Mouse (Mus musculus) gastrocnemius, postnatal 36 days (tissue): ENCODE data around the gene Sh2d1b2. TPM values are rescaled to one million over a fixed set of nuclear protein-coding genes. Genes with fewer than 3 reads are reported as not detected.

Experiments used
- DNase-seq, 2 experiments: peaks; one replicate each; pipeline ENCODE4 v3.0.0; 2022
- intact Hi-C: fragments of 180-260 bp; cut with DNase I; formaldehyde crosslinking; loops from one replicate; pipeline ENCODE4 v1.15.1; 2025
- total RNA-seq, 2 experiments: library from RNA; stranded (reverse); gene quantifications; 2 replicates each; pipeline ENCODE4 v1.2.3; 2021

Gene Sh2d1b2
- total RNA-seq, 2 experiments from 2014 or later = not detected

GRCm38 (mm10) chr1:170270696-170271095 is 38.1 kb downstream of the Sh2d1b2 start:
- no peak for DNase-seq
- intact Hi-C loops = no loop called here

GRCm38 (mm10) chr1:170273252-170273651 is 40.7 kb downstream of the Sh2d1b2 start:
- intact Hi-C loops = no loop called here

GRCm38 (mm10) chr1:170277016-170277415 is 44.5 kb downstream of the Sh2d1b2 start, which contains the start of gene Sh2d1b1:
Sh2d1b1 (plus strand) TSS chr1:170277320.
- intact Hi-C loops = no loop called here
- no peak for DNase-seq

More at GRCm38 (mm10) chr1:170273252-170273651, 40.7 kb downstream of the Sh2d1b2 start:
- no peak for DNase-seq

- intact Hi-C loops = no loop called here
- DNase-seq = no peak
Observed at GRCm38 (mm10) chr1:170282415-170283129, 50.0 kb downstream of the Sh2d1b2 start.

GRCm38 (mm10) chr1:170292239-170292951 is 59.8 kb downstream of the Sh2d1b2 start:
- intact Hi-C loops = loop anchor here (2.0 kb wide), 1 partner anchor 320 kb away; no protein-coding TSS in a partner anchor
- DNase-seq = no peak

GRCm38 (mm10) chr1:170293257-170293656 is 60.7 kb downstream of the Sh2d1b2 start:
- intact Hi-C loops = loop anchor here (2.0 kb wide), 1 partner anchor 320 kb away; no protein-coding TSS in a partner anchor
- DNase-seq = no peak

GRCm38 (mm10) chr1:170294786-170295570 is 62.4 kb downstream of the Sh2d1b2 start:
- no peak for DNase-seq
- intact Hi-C loops = no loop called here

GRCm38 (mm10) chr1:170299496-170299895 is 66.9 kb downstream of the Sh2d1b2 start:
- no peak for DNase-seq
- intact Hi-C loops = no loop called here

- DNase-seq = no peak
Observed at GRCm38 (mm10) chr1:170301686-170302085, 69.1 kb downstream of the Sh2d1b2 start.

GRCm38 (mm10) chr1:170302456-170302855 is 69.9 kb downstream of the Sh2d1b2 start:
- intact Hi-C loops = no loop called here
- DNase-seq = no peak

More at GRCm38 (mm10) chr1:170301686-170302085, 69.1 kb downstream of the Sh2d1b2 start:
- intact Hi-C loops = no loop called here

- DNase-seq = no peak
- intact Hi-C loops = no loop called here
Observed at GRCm38 (mm10) chr1:170303103-170303502, 70.6 kb downstream of the Sh2d1b2 start.

Other genes with a start within 250 kb of the Sh2d1b2 start
- 10 to 100 TPM; 17.8 to 18.2 TPM for gene Ddr2, start 122.0 kb upstream of the Sh2d1b2 start, total RNA-seq
- 10 to 100 TPM; 44.6 to 52.2 TPM for gene Uap1, start 57.8 kb upstream of the Sh2d1b2 start, total RNA-seq
- 10 to 100 TPM; 10.2 TPM for gene Uhmk1, start 17.4 kb upstream of the Sh2d1b2 start, total RNA-seq
- not detected for gene Sh2d1b1, start 44.6 kb downstream of the Sh2d1b2 start, total RNA-seq
- gene Gm7694, start 73.6 kb downstream of the Sh2d1b2 start, total RNA-seq = under 1 TPM; 0.15 to 0.36 TPM
- gene Spata46, start 76.1 kb downstream of the Sh2d1b2 start, total RNA-seq = not detected